Mouse (Mus musculus): ENCODE measurements at regions not wholly inside any gene's neighbourhood (a gene's known extent, or its start where the extent isn't known, plus 50 kb on each side); places are given as distances from the start of the nearest gene placed in this dataset.

GRCm38 (mm10) chr9:30186261-30186660, 223.3 kb upstream of the Ntm start:
- Histone ChIP-seq H3K27ac (ENCODE audit: low read depth, low read length) (no peak overlapping the region), H3K4me1 (replicated peaks; ENCODE audit: control insufficient read depth, insufficient read depth, low read length) (no peaks in the 10 kb centered on the region), H3K27me3 (ENCODE audit: control insufficient read depth, insufficient read depth, low read length) (no peaks in the 10 kb centered on the region), H3K4me2 (replicated peaks; ENCODE audit: low read depth, low read length) (no peak overlapping the region), H3K4me3 (ENCODE audit: low read depth, low read length) (no peak overlapping the region), H3K9ac (ENCODE audit: low read depth, low read length) (no peak overlapping the region), H3K36me3 (ENCODE audit: control insufficient read depth, insufficient read depth, low read length) (no peaks in the 10 kb centered on the region), H3K9me3 (ENCODE audit: control insufficient read depth, low read length) (no peaks in the 10 kb centered on the region)
- no peak for DNase-seq (ENCODE audit: low spot score)
- 76% methylated on average over 2 of the region's 2 CpGs for WGBS
- no peak for ATAC-seq (ENCODE audit: low FRiP score)

- no peak for DNase-seq (ENCODE audit: low spot score)
- Histone ChIP-seq H3K9me3 (ENCODE audit: control insufficient read depth, low read length) (no peaks in the 10 kb centered on the region), H3K9ac (ENCODE audit: low read depth, low read length) (no peak overlapping the region), H3K36me3 (ENCODE audit: control insufficient read depth, insufficient read depth, low read length) (no peaks in the 10 kb centered on the region), H3K27ac (ENCODE audit: low read depth, low read length) (no peak overlapping the region), H3K4me1 (replicated peaks; ENCODE audit: control insufficient read depth, insufficient read depth, low read length) (no peaks in the 10 kb centered on the region), H3K4me2 (replicated peaks; ENCODE audit: low read depth, low read length) (no peak overlapping the region), H3K27me3 (ENCODE audit: control insufficient read depth, insufficient read depth, low read length) (no peaks in the 10 kb centered on the region), H3K4me3 (ENCODE audit: low read depth, low read length) (no peak overlapping the region)
- ATAC-seq (ENCODE audit: low FRiP score), result no peak
- WGBS, result 93% methylated on average over 5 of the region's 5 CpGs
Measured at GRCm38 (mm10) chr9:30190078-30190477, 227.1 kb upstream of the Ntm start.

GRCm38 (mm10) chr9:30191119-30191518, 228.2 kb upstream of the Ntm start:
- Histone ChIP-seq H3K27me3 (ENCODE audit: control insufficient read depth, insufficient read depth, low read length) (no peaks in the 10 kb centered on the region), H3K9ac (ENCODE audit: low read depth, low read length) (no peak overlapping the region), H3K4me1 (replicated peaks; ENCODE audit: control insufficient read depth, insufficient read depth, low read length) (no peaks in the 10 kb centered on the region), H3K9me3 (ENCODE audit: control insufficient read depth, low read length) (no peaks in the 10 kb centered on the region), H3K36me3 (ENCODE audit: control insufficient read depth, insufficient read depth, low read length) (no peaks in the 10 kb centered on the region), H3K4me3 (ENCODE audit: low read depth, low read length) (no peak overlapping the region), H3K4me2 (replicated peaks; ENCODE audit: low read depth, low read length) (no peak overlapping the region), H3K27ac (ENCODE audit: low read depth, low read length) (no peak overlapping the region)
- DNase-seq (ENCODE audit: low spot score) (no peak), ATAC-seq (ENCODE audit: low FRiP score) (no peak)

DNA sequence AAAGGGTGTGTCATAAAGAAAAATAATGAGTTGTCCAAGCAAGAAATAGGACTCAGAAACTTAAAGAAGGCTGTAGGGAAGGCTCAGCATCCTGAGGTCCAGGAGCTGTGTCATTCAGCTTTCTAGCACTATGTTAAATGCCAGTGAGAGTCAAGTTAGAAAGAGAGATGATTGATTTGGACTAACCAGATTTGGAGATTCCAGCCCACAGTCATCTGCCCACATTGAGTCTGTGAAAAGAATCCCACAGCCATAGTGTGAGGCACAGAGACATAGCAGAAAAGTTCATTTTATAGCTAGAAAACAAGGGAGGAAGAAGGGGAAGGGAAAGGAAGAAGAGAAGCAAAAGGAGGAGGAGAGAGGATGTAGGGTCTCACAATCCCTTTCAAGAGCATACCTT, 229.0 kb upstream of the Ntm start:
- H3K27me3 ChIP-seq (ENCODE audit: control insufficient read depth, insufficient read depth, low read length), result no peaks in the 10 kb centered on the region
- no peaks in the 10 kb centered on the region for H3K4me1 ChIP-seq (replicated peaks; ENCODE audit: control insufficient read depth, insufficient read depth, low read length)
- H3K9ac ChIP-seq (ENCODE audit: low read depth, low read length), result no peak overlapping the region
- no peaks in the 10 kb centered on the region for H3K36me3 ChIP-seq (ENCODE audit: control insufficient read depth, insufficient read depth, low read length)
- no peak overlapping the region for H3K27ac ChIP-seq (ENCODE audit: low read depth, low read length)
- DNase-seq (ENCODE audit: low spot score) (no peak), ATAC-seq (ENCODE audit: low FRiP score) (no peak)
- no peak overlapping the region for H3K4me3 ChIP-seq (ENCODE audit: low read depth, low read length)
- no peaks in the 10 kb centered on the region for H3K9me3 ChIP-seq (ENCODE audit: control insufficient read depth, low read length)
- no peak overlapping the region for H3K4me2 ChIP-seq (replicated peaks; ENCODE audit: low read depth, low read length)

GRCm38 (mm10) chr9:30194866-30195265, 231.9 kb upstream of the Ntm start:
- Histone ChIP-seq H3K4me1 (replicated peaks; ENCODE audit: control insufficient read depth, insufficient read depth, low read length) (no peaks in the 10 kb centered on the region), H3K9me3 (ENCODE audit: control insufficient read depth, low read length) (no peaks in the 10 kb centered on the region), H3K27me3 (ENCODE audit: control insufficient read depth, insufficient read depth, low read length) (no peaks in the 10 kb centered on the region), H3K4me2 (replicated peaks; ENCODE audit: low read depth, low read length) (no peak overlapping the region), H3K4me3 (ENCODE audit: low read depth, low read length) (no peak overlapping the region), H3K27ac (ENCODE audit: low read depth, low read length) (no peak overlapping the region), H3K36me3 (ENCODE audit: control insufficient read depth, insufficient read depth, low read length) (no peaks in the 10 kb centered on the region), H3K9ac (ENCODE audit: low read depth, low read length) (no peak overlapping the region)
- ATAC-seq (ENCODE audit: low FRiP score), result no peak
- no peak for DNase-seq (ENCODE audit: low spot score)
- WGBS, result 77% methylated on average over 3 of the region's 3 CpGs

DNA sequence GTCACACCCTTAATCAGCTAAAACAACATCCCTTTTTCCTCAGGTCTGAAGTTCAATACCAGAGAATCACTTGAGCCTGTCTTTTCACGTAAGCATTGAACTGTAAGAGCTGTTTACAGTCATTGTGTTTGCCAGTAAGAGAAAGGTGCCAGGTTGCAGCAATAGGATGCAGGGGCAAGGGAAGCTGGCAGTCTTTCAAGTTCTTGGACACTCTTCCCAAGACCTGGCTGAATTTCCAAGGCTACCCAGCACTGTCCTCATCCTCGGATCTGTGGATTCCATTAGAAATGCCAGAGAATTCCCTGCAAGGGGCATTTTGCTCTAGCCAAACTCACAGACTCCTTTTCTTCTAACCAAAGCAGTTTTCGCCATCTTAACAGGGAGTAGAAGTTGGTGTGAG, 224.5 kb upstream of the Snx19 start:
- Histone ChIP-seq H3K27ac (ENCODE audit: low read depth, low read length) (no peak overlapping the region), H3K9ac (ENCODE audit: low read depth, low read length) (no peak overlapping the region), H3K4me2 (replicated peaks; ENCODE audit: low read depth, low read length) (no peak overlapping the region), H3K4me3 (ENCODE audit: low read depth, low read length) (no peak overlapping the region), H3K9me3 (ENCODE audit: control insufficient read depth, low read length) (no peaks in the 10 kb centered on the region), H3K27me3 (ENCODE audit: control insufficient read depth, insufficient read depth, low read length) (no peaks in the 10 kb centered on the region), H3K36me3 (ENCODE audit: control insufficient read depth, insufficient read depth, low read length) (no peaks in the 10 kb centered on the region), H3K4me1 (replicated peaks; ENCODE audit: control insufficient read depth, insufficient read depth, low read length) (no peaks in the 10 kb centered on the region)
- DNase-seq (ENCODE audit: low spot score) (no peak), ATAC-seq (ENCODE audit: low FRiP score) (no peak)
- WGBS, result 87% methylated on average over 3 of the region's 3 CpGs

DNA sequence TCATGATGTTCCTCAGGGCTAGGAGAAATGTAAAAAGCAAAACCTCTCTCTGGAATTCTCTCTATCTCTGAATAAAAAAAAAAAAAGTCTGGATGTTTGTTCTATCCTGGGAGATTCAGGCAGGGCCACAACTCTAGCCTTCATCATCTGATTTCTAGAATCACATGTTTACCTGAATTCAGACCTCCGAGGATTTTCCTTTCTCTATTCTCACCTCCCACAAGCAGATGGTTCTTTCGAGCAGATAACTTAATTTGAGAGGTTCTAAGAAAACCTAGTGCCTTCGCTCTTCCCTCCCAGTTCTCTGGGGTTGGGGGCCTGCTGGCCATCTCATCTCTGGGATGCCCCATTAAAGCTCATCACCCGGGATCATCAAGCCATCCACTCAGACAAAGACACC, 219.3 kb upstream of the Snx19 start:
- Histone ChIP-seq H3K4me2 (replicated peaks; ENCODE audit: low read depth, low read length) (no peak overlapping the region), H3K27me3 (ENCODE audit: control insufficient read depth, insufficient read depth, low read length) (no peaks in the 10 kb centered on the region), H3K9me3 (ENCODE audit: control insufficient read depth, low read length) (no peaks in the 10 kb centered on the region), H3K27ac (ENCODE audit: low read depth, low read length) (no peak overlapping the region), H3K36me3 (ENCODE audit: control insufficient read depth, insufficient read depth, low read length) (no peaks in the 10 kb centered on the region), H3K4me3 (ENCODE audit: low read depth, low read length) (no peak overlapping the region), H3K9ac (ENCODE audit: low read depth, low read length) (no peak overlapping the region), H3K4me1 (replicated peaks; ENCODE audit: control insufficient read depth, insufficient read depth, low read length) (no peaks in the 10 kb centered on the region)
- ATAC-seq (ENCODE audit: low FRiP score) (no peak), DNase-seq (ENCODE audit: low spot score) (no peak)
- 91% methylated on average over 4 of the region's 4 CpGs for WGBS

DNA sequence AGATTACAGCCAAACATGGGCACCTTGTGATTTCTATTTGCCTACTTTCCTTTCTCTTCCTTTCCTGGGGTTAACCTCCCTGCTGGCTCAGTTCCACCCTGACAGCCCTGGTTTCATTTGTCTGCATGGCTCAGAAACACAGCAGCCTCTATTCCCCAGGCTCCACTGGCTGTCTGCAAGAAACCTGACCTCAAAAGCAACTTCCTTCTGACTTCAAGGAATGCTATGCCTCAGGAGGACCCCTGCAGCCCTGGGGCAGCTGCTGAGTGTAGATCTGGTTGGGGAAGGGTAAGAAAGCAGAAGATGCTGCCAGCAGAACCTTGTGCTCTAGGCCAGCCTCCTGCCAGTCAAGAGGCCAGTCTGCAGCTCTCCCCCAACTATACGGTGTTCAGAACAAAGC, 217.1 kb upstream of the Snx19 start:
- Histone ChIP-seq H3K27me3 (ENCODE audit: control insufficient read depth, insufficient read depth, low read length) (no peaks in the 10 kb centered on the region), H3K36me3 (ENCODE audit: control insufficient read depth, insufficient read depth, low read length) (no peaks in the 10 kb centered on the region), H3K9me3 (ENCODE audit: control insufficient read depth, low read length) (no peaks in the 10 kb centered on the region), H3K27ac (ENCODE audit: low read depth, low read length) (no peak overlapping the region), H3K4me2 (replicated peaks; ENCODE audit: low read depth, low read length) (no peak overlapping the region), H3K4me3 (ENCODE audit: low read depth, low read length) (no peak overlapping the region), H3K9ac (ENCODE audit: low read depth, low read length) (no peak overlapping the region), H3K4me1 (replicated peaks; ENCODE audit: control insufficient read depth, insufficient read depth, low read length) (no peaks in the 10 kb centered on the region)
- WGBS, result 23% methylated on average over 1 of the region's 1 CpGs
- DNase-seq (ENCODE audit: low spot score), result peak; percentile 3
- no peak for ATAC-seq (ENCODE audit: low FRiP score)

DNA sequence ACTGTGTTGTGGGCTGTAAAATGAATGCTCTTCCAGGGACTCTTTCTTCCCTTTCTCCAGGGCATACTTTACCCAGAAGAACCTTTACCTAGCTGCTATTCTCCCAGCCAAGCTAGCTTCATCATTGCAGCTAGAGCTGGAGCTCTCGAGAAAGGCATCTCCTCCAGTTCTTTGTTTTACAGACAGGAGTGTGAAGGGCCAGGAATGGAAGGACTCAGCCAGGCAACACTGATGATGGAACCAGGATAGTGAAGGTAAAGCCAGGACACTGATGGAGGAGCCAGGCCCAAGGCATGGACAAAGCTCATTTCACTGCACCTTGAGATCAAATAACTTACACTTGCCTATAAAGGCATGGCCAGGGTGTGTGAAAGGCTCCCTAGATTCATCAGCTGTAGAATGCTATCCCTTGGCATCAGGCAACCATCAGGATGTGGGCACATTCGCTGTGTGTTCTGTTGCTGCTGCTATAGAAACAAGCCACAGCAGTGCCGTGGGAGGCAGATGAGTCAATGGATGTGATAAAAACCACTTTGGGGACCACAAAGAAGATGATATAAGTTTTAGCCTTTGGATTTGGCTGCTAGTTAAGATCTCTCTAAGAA, 214.3 kb upstream of the Snx19 start:
- no peak for DNase-seq (ENCODE audit: low spot score)
- H3K4me1 ChIP-seq (replicated peaks; ENCODE audit: control insufficient read depth, insufficient read depth, low read length), result no peaks in the 10 kb centered on the region
- no peak for ATAC-seq (ENCODE audit: low FRiP score)
- H3K27me3 ChIP-seq (ENCODE audit: control insufficient read depth, insufficient read depth, low read length), result no peaks in the 10 kb centered on the region
- H3K9me3 ChIP-seq (ENCODE audit: control insufficient read depth, low read length), result no peaks in the 10 kb centered on the region
- no peaks in the 10 kb centered on the region for H3K36me3 ChIP-seq (ENCODE audit: control insufficient read depth, insufficient read depth, low read length)
- no peak overlapping the region for H3K9ac ChIP-seq (ENCODE audit: low read depth, low read length)
- 90% methylated on average over 3 of the region's 3 CpGs for WGBS
- no peak overlapping the region for H3K27ac ChIP-seq (ENCODE audit: low read depth, low read length)
- H3K4me3 ChIP-seq (ENCODE audit: low read depth, low read length), result no peak overlapping the region
- H3K4me2 ChIP-seq (replicated peaks; ENCODE audit: low read depth, low read length), result no peak overlapping the region

Data from hindbrain, embryonic 11.5 days (tissue).